Mouse (Mus musculus): ENCODE measurements at regions not wholly inside any gene's neighbourhood (a gene's known extent, or its start where the extent isn't known, plus 50 kb on each side); places are given as distances from the start of the nearest gene placed in this dataset.
A peak's percentile ranks its signal among the peaks of the same experiment; 100 is the strongest.
"Not testable (repeated sequence)": the region's sequence is repeated elsewhere in the genome, so short reads cannot be mapped to it uniquely, and the experiment has no call there.

- H3K4me3 ChIP-seq (ENCODE audit: insufficient read depth, low read depth, low read length); H3K27ac ChIP-seq (ENCODE audit: insufficient read depth, low read depth, low read length); DNase-seq; H3K36me3 ChIP-seq (ENCODE audit: control insufficient read depth, insufficient read depth, low read length); H3K4me1 ChIP-seq (ENCODE audit: control insufficient read depth, insufficient read depth, low read length); H3K27me3 ChIP-seq (replicated peaks; ENCODE audit: control insufficient read depth, insufficient read depth, low read length): not testable (repeated sequence)
- 58% methylated on average over 5 of the region's 5 CpGs for whole genome bisulfite sequencing
Measured at GRCm38 (mm10) chr12:113701841-113702240, 158.1 kb downstream of the Adam6a start.

GRCm38 (mm10) chr12:113716406-113716805 lies 172.7 kb downstream of the Adam6a start:
- H3K27me3 ChIP-seq (replicated peaks; ENCODE audit: control insufficient read depth, insufficient read depth, low read length); H3K4me1 ChIP-seq (ENCODE audit: control insufficient read depth, insufficient read depth, low read length); H3K4me3 ChIP-seq (ENCODE audit: insufficient read depth, low read depth, low read length); H3K27ac ChIP-seq (ENCODE audit: insufficient read depth, low read depth, low read length); H3K36me3 ChIP-seq (ENCODE audit: control insufficient read depth, insufficient read depth, low read length): not testable (repeated sequence)
- 0% methylated on average over 1 of the region's 1 CpGs for WGBS
- TF ChIP-seq CTCF (conservative IDR thresholded peaks at IDR 0.05; ENCODE audit: insufficient read depth, insufficient read length, low read depth, low read length): peak; percentile 29; the same call in 1 of the 2 replicates
- DNase-seq: peak; percentile 38

GRCm38 (mm10) chr12:113735847-113736246 lies 192.1 kb downstream of the Adam6a start:
- WGBS: 66% methylated on average over 4 of the region's 4 CpGs
- no peak overlapping the region for H3K27ac ChIP-seq (ENCODE audit: insufficient read depth, low read depth, low read length)
- no peaks in the 10 kb centered on the region for H3K36me3 ChIP-seq (ENCODE audit: control insufficient read depth, insufficient read depth, low read length)
- DNase-seq: peak; percentile 7
- no peaks in the 10 kb centered on the region for H3K27me3 ChIP-seq (replicated peaks; ENCODE audit: control insufficient read depth, insufficient read depth, low read length)
- TF ChIP-seq CTCF (conservative IDR thresholded peaks at IDR 0.05; ENCODE audit: insufficient read depth, insufficient read length, low read depth, low read length) (peak; percentile 40; the same call in 1 of the 2 replicates), POLR2A (IDR thresholded peaks at IDR 0.05; ENCODE audit: low read depth, low read length) (no peak)
- no peaks in the 10 kb centered on the region for H3K4me1 ChIP-seq (ENCODE audit: control insufficient read depth, insufficient read depth, low read length)
- H3K4me3 ChIP-seq (ENCODE audit: insufficient read depth, low read depth, low read length): no peak overlapping the region

- no peak for DNase-seq
- Histone ChIP-seq H3K4me1 (ENCODE audit: control insufficient read depth, insufficient read depth, low read length) (no peaks in the 10 kb centered on the region), H3K27ac (ENCODE audit: insufficient read depth, low read depth, low read length) (no peak overlapping the region), H3K4me3 (ENCODE audit: insufficient read depth, low read depth, low read length) (no peak overlapping the region), H3K36me3 (ENCODE audit: control insufficient read depth, insufficient read depth, low read length) (no peaks in the 10 kb centered on the region), H3K27me3 (replicated peaks; ENCODE audit: control insufficient read depth, insufficient read depth, low read length) (no peaks in the 10 kb centered on the region)
- TF ChIP-seq CTCF (conservative IDR thresholded peaks at IDR 0.05; ENCODE audit: insufficient read depth, insufficient read length, low read depth, low read length) (no peak), POLR2A (IDR thresholded peaks at IDR 0.05; ENCODE audit: low read depth, low read length) (no peak)
- 67% methylated on average over 1 of the region's 1 CpGs for WGBS
Measured at GRCm38 (mm10) chr12:113746277-113746676, 202.6 kb downstream of the Adam6a start.

DNA sequence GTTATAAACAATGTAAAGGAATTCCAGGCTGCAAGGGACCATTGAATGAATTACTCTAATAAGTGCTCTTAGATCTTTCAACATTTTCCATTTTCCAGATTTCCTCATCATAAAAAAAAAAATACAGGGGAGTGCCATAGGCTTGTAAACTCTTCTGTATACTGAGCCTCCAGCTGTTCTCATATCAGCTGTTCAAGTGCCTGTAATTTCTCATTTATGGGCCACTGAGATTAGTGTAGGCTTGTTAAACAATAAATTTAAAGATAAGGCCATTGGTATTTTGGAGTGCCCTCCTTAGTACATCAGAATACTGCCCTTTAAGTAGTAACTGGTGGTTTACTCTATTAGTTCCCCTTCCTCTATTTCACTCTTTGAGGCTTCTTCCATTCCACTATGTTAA lies 204.3 kb downstream of the Adam6a start:
- Histone ChIP-seq H3K4me1 (ENCODE audit: control insufficient read depth, insufficient read depth, low read length) (no peaks in the 10 kb centered on the region), H3K36me3 (ENCODE audit: control insufficient read depth, insufficient read depth, low read length) (no peaks in the 10 kb centered on the region), H3K27me3 (replicated peaks; ENCODE audit: control insufficient read depth, insufficient read depth, low read length) (no peaks in the 10 kb centered on the region), H3K4me3 (ENCODE audit: insufficient read depth, low read depth, low read length) (no peak overlapping the region), H3K27ac (ENCODE audit: insufficient read depth, low read depth, low read length) (no peak overlapping the region)
- DNase-seq: no peak
- TF ChIP-seq CTCF (conservative IDR thresholded peaks at IDR 0.05; ENCODE audit: insufficient read depth, insufficient read length, low read depth, low read length): no peak

- 63% methylated on average over 1 of the region's 1 CpGs for WGBS
- no peak for DNase-seq
- H3K4me1 ChIP-seq (ENCODE audit: control insufficient read depth, insufficient read depth, low read length): no peaks in the 10 kb centered on the region
- H3K27ac ChIP-seq (ENCODE audit: insufficient read depth, low read depth, low read length): no peak overlapping the region
- no peaks in the 10 kb centered on the region for H3K27me3 ChIP-seq (replicated peaks; ENCODE audit: control insufficient read depth, insufficient read depth, low read length)
- H3K4me3 ChIP-seq (ENCODE audit: insufficient read depth, low read depth, low read length): no peak overlapping the region
- H3K36me3 ChIP-seq (ENCODE audit: control insufficient read depth, insufficient read depth, low read length): no peaks in the 10 kb centered on the region
- TF ChIP-seq CTCF (conservative IDR thresholded peaks at IDR 0.05; ENCODE audit: insufficient read depth, insufficient read length, low read depth, low read length) (peak; percentile 32), POLR2A (IDR thresholded peaks at IDR 0.05; ENCODE audit: low read depth, low read length) (no peak)
Measured at GRCm38 (mm10) chr12:113769587-113769986, 225.9 kb downstream of the Adam6a start.

GRCm38 (mm10) chr12:113795876-113796275 lies 252.2 kb downstream of the Adam6a start:
- DNase-seq; H3K27ac ChIP-seq (ENCODE audit: insufficient read depth, low read depth, low read length); H3K4me3 ChIP-seq (ENCODE audit: insufficient read depth, low read depth, low read length); H3K27me3 ChIP-seq (replicated peaks; ENCODE audit: control insufficient read depth, insufficient read depth, low read length); H3K36me3 ChIP-seq (ENCODE audit: control insufficient read depth, insufficient read depth, low read length); H3K4me1 ChIP-seq (ENCODE audit: control insufficient read depth, insufficient read depth, low read length): not testable (repeated sequence)
- TF ChIP-seq CTCF (conservative IDR thresholded peaks at IDR 0.05; ENCODE audit: insufficient read depth, insufficient read length, low read depth, low read length): peak; percentile 32; the same call in 1 of the 2 replicates
- 0% methylated on average over 1 of the region's 1 CpGs for WGBS

- Histone ChIP-seq H3K27me3 (replicated peaks; ENCODE audit: control insufficient read depth, insufficient read depth, low read length) (no peaks in the 10 kb centered on the region), H3K4me1 (ENCODE audit: control insufficient read depth, insufficient read depth, low read length) (no peaks in the 10 kb centered on the region), H3K36me3 (ENCODE audit: control insufficient read depth, insufficient read depth, low read length) (no peaks in the 10 kb centered on the region), H3K27ac (ENCODE audit: insufficient read depth, low read depth, low read length) (no peak overlapping the region), H3K4me3 (ENCODE audit: insufficient read depth, low read depth, low read length) (no peak overlapping the region)
- WGBS: 57% methylated on average over 5 of the region's 5 CpGs
- DNase-seq: peak; percentile 2
- TF ChIP-seq CTCF (conservative IDR thresholded peaks at IDR 0.05; ENCODE audit: insufficient read depth, insufficient read length, low read depth, low read length) (0 out of 2 replicates have a peak, but pooled peaks have one; percentile 9), POLR2A (IDR thresholded peaks at IDR 0.05; ENCODE audit: low read depth, low read length) (no peak)
Measured at GRCm38 (mm10) chr12:113826377-113826776, 282.7 kb downstream of the Adam6a start.

All from kidney, adult 2 months (tissue).